Mouse (Mus musculus): ENCODE data around the gene Ppp3cb. TPM values are rescaled to one million over a fixed set of nuclear protein-coding genes. Genes with fewer than 3 reads are reported as not detected.

The Ppp3cb gene
- polyA plus RNA-seq, 1 experiment: 36.0 TPM

GRCm38 (mm10) chr14:20545529-20546331 is 643 bp downstream of the Ppp3cb start:
- Histone ChIP-seq H3K27me3 (ENCODE audit: control insufficient read depth, insufficient read depth, insufficient read length) (no peaks in the 10 kb centered on the region), H3ac (ENCODE audit: control insufficient read depth, insufficient read length) (peak overlapping the region; percentile 62), H3K79me2 (ENCODE audit: control insufficient read depth, insufficient read depth) (peaks cover 50% of the 10 kb centered on the region), H3K4me2 (ENCODE audit: low read depth) (peak overlapping the region; percentile 73), H3K4me3 (peak overlapping the region; percentile 67), H3K36me3 (ENCODE audit: control insufficient read depth, insufficient read depth) (peaks cover 15% of the 10 kb centered on the region)
- TF ChIP-seq POLR2A (IDR thresholded peaks at IDR 0.05; ENCODE audit: insufficient read length, low read depth): peak; percentile 99
- peak; percentile 97 for TF ChIP-seq POLR2AphosphoS2 (IDR thresholded peaks at IDR 0.05; ENCODE audit: insufficient read length, low read depth)
- peak; percentile 35 for TF ChIP-seq SRF (IDR thresholded peaks at IDR 0.05; ENCODE audit: control insufficient read depth, insufficient read length, low read depth)
- no peak for TF ChIP-seq TCF3 (IDR thresholded peaks at IDR 0.05; ENCODE audit: insufficient read length, low read depth)
- TF ChIP-seq REST (IDR thresholded peaks at IDR 0.05; ENCODE audit: insufficient read depth, insufficient read length): peak; percentile 6
- TF ChIP-seq TCF12 (IDR thresholded peaks at IDR 0.05; ENCODE audit: insufficient read depth, poor library complexity, severe bottlenecking): no peak
- no peak for TF ChIP-seq CEBPB (IDR thresholded peaks at IDR 0.05; ENCODE audit: insufficient read depth, poor library complexity, severe bottlenecking)
- TF ChIP-seq MYOD1 (IDR thresholded peaks at IDR 0.05; ENCODE audit: control insufficient read depth in 1 of 3, insufficient read length in 2 of 3, low read depth in 2 of 3): peak in 2 of 3 experiments; percentile 1 to 57
- TF ChIP-seq MYOG (IDR thresholded peaks at IDR 0.05; ENCODE audit: control insufficient read depth in 1 of 3, insufficient read depth in 1 of 3, insufficient read length in 2 of 3, low read depth in 2 of 3): peak in 2 of 3 experiments; percentile 36 to 53
- no peak for TF ChIP-seq USF1 (IDR thresholded peaks at IDR 0.05; ENCODE audit: low read depth)
- no peak for TF ChIP-seq MAX (IDR thresholded peaks at IDR 0.05; ENCODE audit: low read depth)

- Histone ChIP-seq H3K79me2 (ENCODE audit: control insufficient read depth, insufficient read depth) (peaks cover 59% of the 10 kb centered on the region), H3ac (ENCODE audit: control insufficient read depth, insufficient read length) (peak overlapping the region; percentile 62), H3K4me2 (ENCODE audit: low read depth) (peak overlapping the region; percentile 73), H3K4me3 (peak overlapping the region; percentile 67), H3K27me3 (ENCODE audit: control insufficient read depth, insufficient read depth, insufficient read length) (no peaks in the 10 kb centered on the region), H3K36me3 (ENCODE audit: control insufficient read depth, insufficient read depth) (peaks cover 14% of the 10 kb centered on the region)
- TF ChIP-seq POLR2A (IDR thresholded peaks at IDR 0.05; ENCODE audit: insufficient read length, low read depth) (no peak), USF1 (IDR thresholded peaks at IDR 0.05; ENCODE audit: low read depth) (no peak), TCF12 (IDR thresholded peaks at IDR 0.05; ENCODE audit: insufficient read depth, poor library complexity, severe bottlenecking) (no peak), MYOG (IDR thresholded peaks at IDR 0.05; ENCODE audit: control insufficient read depth in 1 of 3, insufficient read depth in 1 of 3, insufficient read length in 2 of 3, low read depth in 2 of 3) (no peak), REST (IDR thresholded peaks at IDR 0.05; ENCODE audit: insufficient read depth, insufficient read length) (no peak), E2F4 (IDR thresholded peaks at IDR 0.05; ENCODE audit: insufficient read depth) (no peak), SRF (IDR thresholded peaks at IDR 0.05; ENCODE audit: control insufficient read depth, insufficient read length, low read depth) (no peak), CEBPB (IDR thresholded peaks at IDR 0.05; ENCODE audit: insufficient read depth, poor library complexity, severe bottlenecking) (no peak), MYOD1 (IDR thresholded peaks at IDR 0.05; ENCODE audit: control insufficient read depth in 1 of 3, insufficient read length in 2 of 3, low read depth in 2 of 3) (no peak)
These were observed 1.6 kb downstream of the Ppp3cb start for GRCm38 (mm10) chr14:20544467-20545411.

- Histone ChIP-seq H3K79me2 (ENCODE audit: control insufficient read depth, insufficient read depth) (peaks cover 32% of the 10 kb centered on the region), H3K4me2 (ENCODE audit: low read depth) (no peak overlapping the region), H3K27me3 (ENCODE audit: control insufficient read depth, insufficient read depth, insufficient read length) (no peaks in the 10 kb centered on the region), H3K36me3 (ENCODE audit: control insufficient read depth, insufficient read depth) (peaks cover 25% of the 10 kb centered on the region), H3ac (ENCODE audit: control insufficient read depth, insufficient read length) (no peak overlapping the region), H3K4me3 (no peak overlapping the region)
- no peak for TF ChIP-seq TCF12 (IDR thresholded peaks at IDR 0.05; ENCODE audit: insufficient read depth, poor library complexity, severe bottlenecking)
- no peak for TF ChIP-seq E2F4 (IDR thresholded peaks at IDR 0.05; ENCODE audit: insufficient read depth)
- no peak for TF ChIP-seq MYOD1 (IDR thresholded peaks at IDR 0.05; ENCODE audit: control insufficient read depth in 1 of 3, insufficient read length in 2 of 3, low read depth in 2 of 3)
- no peak for TF ChIP-seq CEBPB (IDR thresholded peaks at IDR 0.05; ENCODE audit: insufficient read depth, poor library complexity, severe bottlenecking)
- no peak for TF ChIP-seq MAX (IDR thresholded peaks at IDR 0.05; ENCODE audit: low read depth)
- no peak for TF ChIP-seq POLR2A (IDR thresholded peaks at IDR 0.05; ENCODE audit: insufficient read length, low read depth)
- TF ChIP-seq MYOG (IDR thresholded peaks at IDR 0.05; ENCODE audit: control insufficient read depth in 1 of 3, insufficient read depth in 1 of 3, insufficient read length in 2 of 3, low read depth in 2 of 3): no peak
- no peak for TF ChIP-seq USF1 (IDR thresholded peaks at IDR 0.05; ENCODE audit: low read depth)
- no peak for TF ChIP-seq SRF (IDR thresholded peaks at IDR 0.05; ENCODE audit: control insufficient read depth, insufficient read length, low read depth)
- no peak for TF ChIP-seq TCF3 (IDR thresholded peaks at IDR 0.05; ENCODE audit: insufficient read length, low read depth)
- no peak for TF ChIP-seq REST (IDR thresholded peaks at IDR 0.05; ENCODE audit: insufficient read depth, insufficient read length)
- no peak for TF ChIP-seq POLR2AphosphoS2 (IDR thresholded peaks at IDR 0.05; ENCODE audit: insufficient read length, low read depth)
These were observed 16.7 kb downstream of the Ppp3cb start for GRCm38 (mm10) chr14:20529643-20530042.

- Histone ChIP-seq H3K27me3 (ENCODE audit: control insufficient read depth, insufficient read depth, insufficient read length) (no peaks in the 10 kb centered on the region), H3K36me3 (ENCODE audit: control insufficient read depth, insufficient read depth) (peaks cover 41% of the 10 kb centered on the region), H3ac (ENCODE audit: control insufficient read depth, insufficient read length) (no peak overlapping the region), H3K4me3 (no peak overlapping the region), H3K4me2 (ENCODE audit: low read depth) (peak overlapping the region; percentile 27), H3K79me2 (ENCODE audit: control insufficient read depth, insufficient read depth) (no peaks in the 10 kb centered on the region)
- TF ChIP-seq POLR2A (IDR thresholded peaks at IDR 0.05; ENCODE audit: insufficient read length, low read depth) (no peak), USF1 (IDR thresholded peaks at IDR 0.05; ENCODE audit: low read depth) (no peak), MYOD1 (IDR thresholded peaks at IDR 0.05; ENCODE audit: control insufficient read depth in 1 of 3, insufficient read length in 2 of 3, low read depth in 2 of 3) (no peak)
These were observed 26.2 kb downstream of the Ppp3cb start for GRCm38 (mm10) chr14:20520179-20520578.

Data from myocyte (in vitro differentiated cells).